In the genomic region with DNA sequence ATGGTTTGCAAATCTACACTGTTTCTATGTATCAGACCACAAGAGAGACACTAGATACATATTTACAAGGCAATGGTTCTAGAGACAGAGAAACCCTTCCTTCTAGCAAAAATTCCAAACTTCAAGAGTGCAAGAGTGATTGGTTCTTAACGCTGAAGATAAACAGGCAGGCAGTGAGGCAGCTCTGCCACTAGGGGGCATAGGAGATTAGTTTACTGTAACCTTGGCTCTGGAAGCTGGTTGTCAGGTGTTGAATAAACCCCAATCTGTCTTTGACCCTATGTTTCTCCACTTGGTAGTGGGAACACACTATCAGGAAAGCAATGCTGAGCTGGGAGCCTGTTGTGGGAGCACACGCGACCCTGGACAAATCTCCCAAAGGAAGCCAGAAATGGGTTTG, we compare ENCODE assay signal across 8 mouse cellular contexts. TPM values are rescaled to one million over a fixed set of nuclear protein-coding genes. Genes with fewer than 3 reads are reported as not detected.
DNase-seq lines count a peak whose midpoint lies in the region; ATAC-seq lines count a peak whose summit lies in the region.

No protein-coding gene starts in this region.

- 9% methylated on average over 3 of the region's 3 CpGs for WGBS in forebrain, embryonic 11.5 days
- WGBS in forebrain, embryonic 15.5 days, result 5% methylated on average over 3 of the region's 3 CpGs
- WGBS in embryonic facial prominence, embryonic 14.5 days, result 6% methylated on average over 3 of the region's 3 CpGs

- H3K4me2 ChIP-seq in forebrain, embryonic 11.5 days (ENCODE audit: low read depth, low read length, severe bottlenecking), result no peak overlapping the region
- no peak overlapping the region for H3K4me2 ChIP-seq in forebrain, embryonic 15.5 days (replicated peaks)
- no peak overlapping the region for H3K4me2 ChIP-seq in embryonic facial prominence, embryonic 14.5 days (ENCODE audit: low read depth, low read length)

- no peak overlapping the region for H3K4me3 ChIP-seq in forebrain, embryonic 11.5 days (ENCODE audit: low read depth, low read length)
- no peak overlapping the region for H3K4me3 ChIP-seq in forebrain, embryonic 15.5 days
- no peak overlapping the region for H3K4me3 ChIP-seq in embryonic facial prominence, embryonic 14.5 days (ENCODE audit: low read depth, low read length)

- peak; percentile 75 for DNase-seq in forebrain, embryonic 11.5 days (ENCODE audit: low spot score)
- DNase-seq in A20 (ENCODE audit: low read depth, low spot score), result peak; percentile 66
- DNase-seq in adrenal gland, postnatal 36 days, result peak; percentile 66 to 80
- DNase-seq in embryonic facial prominence, embryonic 14.5 days (ENCODE audit: low spot score), result peak; percentile 74
- peak; percentile 68 to 82 for DNase-seq in kidney, postnatal 25 days
- peak; percentile 81 for DNase-seq in lung, postnatal 10 days
- peak; percentile 56 for DNase-seq in spleen, adult 12 weeks (ENCODE audit: low spot score)

- H3K36me3 ChIP-seq in forebrain, embryonic 11.5 days (ENCODE audit: control insufficient read depth, insufficient read depth, low read length), result no peaks in the 10 kb centered on the region
- H3K36me3 ChIP-seq in forebrain, embryonic 15.5 days, result no peaks in the 10 kb centered on the region
- H3K36me3 ChIP-seq in embryonic facial prominence, embryonic 14.5 days (ENCODE audit: control insufficient read depth, insufficient read depth, low read length), result no peaks in the 10 kb centered on the region

- no peak overlapping the region for H3K9ac ChIP-seq in forebrain, embryonic 11.5 days (ENCODE audit: low read length)
- no peak overlapping the region for H3K9ac ChIP-seq in forebrain, embryonic 15.5 days (replicated peaks)
- H3K9ac ChIP-seq in embryonic facial prominence, embryonic 14.5 days (ENCODE audit: low read depth, low read length), result no peak overlapping the region

- H3K4me1 ChIP-seq in forebrain, embryonic 11.5 days (replicated peaks; ENCODE audit: control insufficient read depth, insufficient read depth, low read length), result peaks cover under 1% of the 10 kb centered on the region; the same call in 1 of the 2 replicates
- peaks cover 13% of the 10 kb centered on the region for H3K4me1 ChIP-seq in forebrain, embryonic 15.5 days
- H3K4me1 ChIP-seq in embryonic facial prominence, embryonic 14.5 days (ENCODE audit: control insufficient read depth, insufficient read depth, low read length), result no peaks in the 10 kb centered on the region

- ATAC-seq in forebrain, embryonic 11.5 days (replicated peaks; ENCODE audit: low FRiP score), result no peak
- no peak for ATAC-seq in forebrain, embryonic 15.5 days (replicated peaks)
- ATAC-seq in embryonic facial prominence, embryonic 14.5 days (ENCODE audit: low read depth), result no peak

- H3K27me3 ChIP-seq in forebrain, embryonic 11.5 days (ENCODE audit: control insufficient read depth, insufficient read depth, low read length), result no peaks in the 10 kb centered on the region
- no peaks in the 10 kb centered on the region for H3K27me3 ChIP-seq in forebrain, embryonic 15.5 days
- H3K27me3 ChIP-seq in embryonic facial prominence, embryonic 14.5 days (replicated peaks; ENCODE audit: control insufficient read depth, insufficient read depth, low read length), result no peaks in the 10 kb centered on the region

- H3K9me3 ChIP-seq in forebrain, embryonic 11.5 days (ENCODE audit: control insufficient read depth, low read length), result no peaks in the 10 kb centered on the region
- H3K9me3 ChIP-seq in forebrain, embryonic 15.5 days, result no peaks in the 10 kb centered on the region
- H3K9me3 ChIP-seq in embryonic facial prominence, embryonic 14.5 days (ENCODE audit: control insufficient read depth, low read length), result no peaks in the 10 kb centered on the region

- no peak overlapping the region for H3K27ac ChIP-seq in forebrain, embryonic 11.5 days (ENCODE audit: low read depth, low read length)
- H3K27ac ChIP-seq in forebrain, embryonic 15.5 days (replicated peaks), result no peak overlapping the region
- H3K27ac ChIP-seq in embryonic facial prominence, embryonic 14.5 days (replicated peaks; ENCODE audit: low read depth, low read length), result no peak overlapping the region

RNA-seq across cellular contexts. Expression of gene Atp6v0c, which starts 3.9 kb away (rescaled TPM):
- polyA plus RNA-seq in forebrain, embryonic 11.5 days (2014; fragmentation: Nextera tagmentation; extraction: Ambion mirVana), result 394 and 453 TPM in 2 replicates
- 872 and 917 TPM in 2 replicates for polyA plus RNA-seq in forebrain, embryonic 15.5 days (2015; fragmentation: Nextera tagmentation; extraction: Ambion mirVana)
- 100 to 1,000 TPM; 434 to 448 TPM for total RNA-seq in adrenal gland, postnatal 36 days (2021)
- 573 and 574 TPM in 2 replicates for polyA plus RNA-seq in embryonic facial prominence, embryonic 14.5 days (2014; fragmentation: Nextera tagmentation; extraction: Ambion mirVana)

RNA-seq across cellular contexts. Expression of gene Amdhd2, which starts 9.9 kb away (rescaled TPM):
- polyA plus RNA-seq in forebrain, embryonic 11.5 days (2014; fragmentation: Nextera tagmentation; extraction: Ambion mirVana), result 29.5 and 34.7 TPM in 2 replicates
- 28.7 and 31.5 TPM in 2 replicates for polyA plus RNA-seq in forebrain, embryonic 15.5 days (2015; fragmentation: Nextera tagmentation; extraction: Ambion mirVana)
- 10 to 100 TPM; 29.6 to 41.4 TPM for total RNA-seq in adrenal gland, postnatal 36 days (2021)
- polyA plus RNA-seq in embryonic facial prominence, embryonic 14.5 days (2014; fragmentation: Nextera tagmentation; extraction: Ambion mirVana), result 28.3 and 33.3 TPM in 2 replicates

RNA-seq across cellular contexts. Expression of gene Pdpk1, which starts 22.7 kb away (rescaled TPM):
- 46.6 and 47.5 TPM in 2 replicates for polyA plus RNA-seq in forebrain, embryonic 11.5 days (2014; fragmentation: Nextera tagmentation; extraction: Ambion mirVana)
- polyA plus RNA-seq in forebrain, embryonic 15.5 days (2015; fragmentation: Nextera tagmentation; extraction: Ambion mirVana), result 58.8 and 61.9 TPM in 2 replicates
- 10 to 100 TPM; 55.5 to 59.7 TPM for total RNA-seq in adrenal gland, postnatal 36 days (2021)
- polyA plus RNA-seq in embryonic facial prominence, embryonic 14.5 days (2014; fragmentation: Nextera tagmentation; extraction: Ambion mirVana), result 40.6 and 46.3 TPM in 2 replicates

RNA-seq across cellular contexts. Expression of gene Tbc1d24, which starts 31.9 kb away (rescaled TPM):
- polyA plus RNA-seq in forebrain, embryonic 11.5 days (2014; fragmentation: Nextera tagmentation; extraction: Ambion mirVana), result 8.3 and 8.4 TPM in 2 replicates
- 18.8 and 19.5 TPM in 2 replicates for polyA plus RNA-seq in forebrain, embryonic 15.5 days (2015; fragmentation: Nextera tagmentation; extraction: Ambion mirVana)
- total RNA-seq in adrenal gland, postnatal 36 days (2021), result 10 to 100 TPM; 10.9 to 18.8 TPM
- polyA plus RNA-seq in embryonic facial prominence, embryonic 14.5 days (2014; fragmentation: Nextera tagmentation; extraction: Ambion mirVana), result 4.6 and 6.4 TPM in 2 replicates

RNA-seq across cellular contexts. Expression of gene Ntn3, which starts 35.9 kb away (rescaled TPM):
- polyA plus RNA-seq in forebrain, embryonic 11.5 days (2014; fragmentation: Nextera tagmentation; extraction: Ambion mirVana), result 3.8 and 4.9 TPM in 2 replicates
- 4.9 and 5.2 TPM in 2 replicates for polyA plus RNA-seq in forebrain, embryonic 15.5 days (2015; fragmentation: Nextera tagmentation; extraction: Ambion mirVana)
- total RNA-seq in adrenal gland, postnatal 36 days (2021), result 1 to 10 TPM; 1.5 to 2.9 TPM
- 9.6 and 10.7 TPM in 2 replicates for polyA plus RNA-seq in embryonic facial prominence, embryonic 14.5 days (2014; fragmentation: Nextera tagmentation; extraction: Ambion mirVana)
